Mouse (Mus musculus): ENCODE measurements around the gene Zfp30.

Gene Zfp30

DNA sequence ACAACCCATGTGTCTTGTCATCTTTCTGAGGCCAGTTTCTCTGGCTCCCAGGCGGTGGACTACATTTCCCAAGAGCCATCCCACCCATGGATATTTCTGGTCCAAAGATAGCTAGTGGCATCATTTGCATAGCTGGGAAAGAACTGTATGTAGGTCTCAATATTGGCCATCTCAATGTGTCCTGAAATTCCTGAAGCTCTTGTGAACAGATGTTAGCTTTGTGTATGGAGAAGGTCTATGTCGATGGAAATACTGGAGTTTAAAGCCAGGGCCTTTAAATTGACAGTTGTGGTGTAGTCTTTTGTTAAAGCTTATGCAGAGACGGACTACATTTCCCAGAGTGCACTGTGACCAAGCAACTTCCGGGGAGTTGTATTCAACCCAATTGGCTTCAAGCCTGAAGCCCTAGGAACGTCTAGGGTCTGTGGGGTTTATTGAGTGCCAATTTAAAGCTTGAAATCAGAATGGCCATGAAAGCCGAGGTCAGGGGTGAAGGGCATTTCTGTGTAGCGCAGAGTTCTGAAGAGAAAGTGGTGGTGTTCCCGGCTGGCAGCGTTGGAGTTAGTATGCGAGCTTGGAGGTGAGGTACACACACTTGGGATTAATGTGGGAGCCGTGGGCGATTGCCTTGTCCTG lies 34.9 kb downstream of the Zfp30 start:
- in situ Hi-C loops (cut with MboI; ENCODE audit: unreplicated experiment in 2 of 2): loop anchor here (5.0 kb wide), 2 partner anchors 34 to 51 kb away; partner anchors contain the start of genes Zfp84 (in 2 of the 2) and Zfp940 (in 1 of the 2)

DNA sequence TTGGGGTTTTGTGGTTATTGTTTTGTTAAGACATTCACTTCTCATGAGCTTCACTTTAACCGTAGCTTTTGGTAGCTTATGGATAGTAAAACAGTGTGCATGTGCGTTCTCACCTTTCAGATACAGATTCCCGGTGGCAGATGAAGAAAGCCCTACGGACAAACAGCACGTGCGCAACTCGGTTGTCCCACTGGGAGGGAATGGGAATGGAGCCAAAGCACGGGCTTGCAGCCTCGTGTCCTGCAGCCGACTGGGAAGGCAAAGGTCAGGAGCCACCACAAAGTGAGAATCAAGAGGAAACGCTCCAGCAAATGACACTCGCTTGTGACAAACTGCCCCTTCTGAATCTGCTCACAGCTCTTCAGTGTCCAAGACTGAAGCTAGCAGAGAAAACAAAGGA lies 44.2 kb downstream of the Zfp30 start:
- in situ Hi-C loops (cut with MboI; ENCODE audit: unreplicated experiment in 2 of 2): no loop called here

DNA sequence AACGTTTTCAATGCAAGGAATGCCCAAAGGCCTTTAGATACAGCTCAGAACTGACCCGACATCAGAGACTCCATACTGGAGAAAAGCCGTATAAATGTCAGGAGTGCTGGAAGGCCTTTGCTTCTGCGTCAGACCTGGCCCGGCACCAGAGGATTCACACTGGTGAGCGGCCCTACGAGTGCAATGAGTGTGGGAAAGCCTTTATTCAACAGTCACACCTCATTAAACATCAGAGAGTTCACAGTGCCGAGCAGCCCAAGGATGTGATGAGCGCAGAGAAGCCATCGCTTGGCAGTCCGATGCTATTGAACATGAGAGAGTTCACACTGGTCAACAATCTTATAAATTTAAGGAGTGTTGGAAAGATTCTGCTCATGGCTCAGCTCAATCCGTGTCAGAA lies 46.0 kb downstream of the Zfp30 start:
- in situ Hi-C loops (cut with MboI; ENCODE audit: unreplicated experiment in 2 of 2): no loop called here

DNA sequence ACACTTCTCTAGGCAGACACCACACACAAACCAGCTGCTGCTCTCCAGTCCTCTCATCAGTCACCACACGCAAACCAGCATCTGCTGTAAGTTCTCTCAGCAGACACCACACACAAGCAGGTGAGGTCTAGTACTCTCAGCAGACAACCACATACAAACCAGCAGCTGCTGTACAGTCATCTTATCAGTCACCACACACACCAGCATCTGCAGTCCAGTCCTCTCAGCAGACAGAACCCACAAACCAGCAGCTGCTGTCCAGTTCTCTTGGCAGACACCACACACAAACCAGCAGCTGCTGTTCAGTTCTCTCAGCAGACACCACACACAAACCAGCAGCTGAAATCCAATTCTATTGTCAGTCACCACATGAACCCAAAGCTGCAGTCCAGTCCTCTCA lies 53.0 kb downstream of the Zfp30 start:
- in situ Hi-C loops (cut with MboI; ENCODE audit: unreplicated experiment in 2 of 2): no loop called here

DNA sequence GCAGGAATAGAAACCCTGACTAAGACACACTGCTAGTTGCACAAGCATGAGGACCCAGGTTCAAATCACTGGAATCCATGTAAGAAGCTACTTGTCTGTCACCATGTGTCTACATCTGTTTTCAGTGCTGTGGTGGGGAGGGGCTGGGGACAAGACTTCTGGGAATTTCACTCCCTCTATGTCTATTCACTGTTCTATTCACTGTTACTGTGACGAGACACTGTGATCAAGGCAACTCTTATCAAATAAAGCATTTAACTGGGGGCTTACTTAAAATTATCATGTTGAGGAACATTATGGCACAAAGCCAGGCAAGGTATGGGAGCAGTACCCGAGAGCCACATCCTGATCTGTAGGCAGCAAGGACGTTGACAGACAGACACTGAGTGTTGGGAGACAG lies 55.5 kb downstream of the Zfp30 start:
- in situ Hi-C loops (cut with MboI; ENCODE audit: unreplicated experiment in 2 of 2): no loop called here

DNA sequence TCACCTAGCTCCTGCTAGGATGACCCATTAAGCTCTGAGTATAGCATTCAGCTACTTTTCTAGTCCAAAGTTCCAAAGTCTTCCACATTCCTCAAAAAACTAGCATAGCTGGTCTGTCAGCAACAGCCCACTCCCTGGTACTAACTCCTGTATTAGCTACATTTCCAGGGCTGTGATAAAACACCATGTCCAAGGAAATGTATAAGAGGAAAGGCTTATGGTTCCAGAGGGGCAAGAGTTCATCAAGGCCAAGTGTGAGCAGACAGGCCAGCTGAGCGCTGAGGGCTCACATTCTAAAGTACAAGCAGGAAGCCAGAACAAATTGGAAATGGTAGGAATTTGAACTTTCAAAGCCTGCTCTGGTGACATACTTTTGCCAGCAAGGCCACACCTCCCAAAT lies 58.3 kb downstream of the Zfp30 start:
- in situ Hi-C loops (cut with MboI; ENCODE audit: unreplicated experiment in 2 of 2): no loop called here

Data from v-Abl transformed pro-B cells (cell line).